ENCODE assay signal across 7 mouse cellular contexts in genomic region chr8:124643540-124644339, GRCm38 (mm10). TPM values are rescaled to one million over a fixed set of nuclear protein-coding genes. Genes with fewer than 3 reads are reported as not detected.
DNase-seq lines count a peak whose midpoint lies in the region; ATAC-seq and TF ChIP-seq lines count a peak whose summit lies in the region.

No protein-coding gene starts in this region.

- ATAC-seq in Patski, result peak; percentile 93
- ATAC-seq in intestine, postnatal 0 days, result no peak; the same call in 1 of the 2 replicates
- peak; percentile 86 for ATAC-seq in limb, embryonic 13.5 days (ENCODE audit: low FRiP score, low read depth)
- ATAC-seq in megakaryocyte-erythroid progenitor cell, adult 5-6 weeks (replicated peaks; ENCODE audit: low FRiP score, low TSS enrichment, poor library complexity, severe bottlenecking), result no peak

- H3K27ac ChIP-seq in intestine, postnatal 0 days (ENCODE audit: low read depth, low read length), result peak overlapping the region; percentile 15; the same call in 1 of the 2 replicates
- H3K27ac ChIP-seq in limb, embryonic 13.5 days, result peak overlapping the region; percentile 93

- no peaks in the 10 kb centered on the region for H3K27me3 ChIP-seq in Patski
- H3K27me3 ChIP-seq in intestine, postnatal 0 days (replicated peaks; ENCODE audit: control insufficient read depth, insufficient read depth, low read length), result no peaks in the 10 kb centered on the region
- no peaks in the 10 kb centered on the region for H3K27me3 ChIP-seq in limb, embryonic 13.5 days

- no peak overlapping the region for H3K4me3 ChIP-seq in intestine, postnatal 0 days (ENCODE audit: low read depth, low read length)
- H3K4me3 ChIP-seq in limb, embryonic 13.5 days, result no peak overlapping the region

- no peak overlapping the region; the same call in 1 of the 2 replicates for H3K4me2 ChIP-seq in intestine, postnatal 0 days (replicated peaks; ENCODE audit: low read depth)
- H3K4me2 ChIP-seq in limb, embryonic 13.5 days (replicated peaks), result peak overlapping the region; percentile 46

- DNase-seq in 3134 (ENCODE audit: extremely low read depth, insufficient read length, low spot score) (peak; percentile 89), Patski (ENCODE audit: low read depth, low spot score) (peak; percentile 84)
- DNase-seq in frontal cortex, postnatal 10 days (ENCODE audit: low spot score in 2 of 2), result peak; percentile 54 to 71
- peak; percentile 68 for DNase-seq in retina, postnatal 1 day

- no peak overlapping the region for H3K9ac ChIP-seq in intestine, postnatal 0 days (ENCODE audit: low read depth, low read length)
- peak overlapping the region; percentile 57 for H3K9ac ChIP-seq in limb, embryonic 13.5 days

- H3K4me1 ChIP-seq in intestine, postnatal 0 days (replicated peaks; ENCODE audit: control insufficient read depth, insufficient read depth, low read length), result 0 out of 2 replicates have a peak, but pooled peaks cover 2% of the 10 kb centered on the region
- H3K4me1 ChIP-seq in limb, embryonic 13.5 days, result peaks cover 35% of the 10 kb centered on the region

- in situ Hi-C loops in Patski (cut with MboI; ENCODE audit: low pct_unique_long_range_greater_than_20kb), result no loop called here

- no peak for TF ChIP-seq CTCF in Patski (IDR thresholded peaks at IDR 0.05)
- no peak for TF ChIP-seq CTCF in intestine, postnatal 0 days (IDR thresholded peaks at IDR 0.05; ENCODE audit: low read depth)

- H3K9me3 ChIP-seq in intestine, postnatal 0 days (ENCODE audit: control insufficient read depth), result no peaks in the 10 kb centered on the region
- H3K9me3 ChIP-seq in limb, embryonic 13.5 days, result peaks cover 4% of the 10 kb centered on the region; the same call in 1 of the 2 replicates

- H3K36me3 ChIP-seq in intestine, postnatal 0 days (ENCODE audit: control insufficient read depth, insufficient read depth), result peaks cover 16% of the 10 kb centered on the region; the same call in 1 of the 2 replicates
- peaks cover 36% of the 10 kb centered on the region for H3K36me3 ChIP-seq in limb, embryonic 13.5 days

- CTCF ChIA-PET in Patski (lab: Charles Lee), result interaction anchor here (1.6 kb wide), 2 partner anchors 19 to 33 kb away, joined by 4 to 7 read pairs; no protein-coding TSS in a partner anchor

- 44% methylated on average over 18 of the region's 18 CpGs for WGBS in intestine, postnatal 0 days
- 38% methylated on average over 18 of the region's 18 CpGs for WGBS in limb, embryonic 13.5 days

- POLR2A ChIA-PET in Patski (lab: Charles Lee), result interaction anchor here (0.9 to 1.5 kb wide), 6 partner anchors 12 to 190 kb away, joined by 3 to 5 read pairs (median 4); no protein-coding TSS in a partner anchor

RNA-seq across cellular contexts. Expression of gene 2310022B05Rik, which starts 19.4 kb away (rescaled TPM):
- polyA plus RNA-seq in Patski (2021), result 84.9 TPM
- 22.1 and 22.6 TPM in 2 replicates for polyA plus RNA-seq in intestine, postnatal 0 days (2015; fragmentation: Nextera tagmentation; extraction: Ambion mirVana)
- polyA plus RNA-seq in limb, embryonic 13.5 days (2015; fragmentation: Nextera tagmentation; extraction: Ambion mirVana), result 26.7 and 30.2 TPM in 2 replicates
- total RNA-seq in megakaryocyte-erythroid progenitor cell, adult 5-6 weeks (2014; fragmentation: Nextera tagmentation), result 33.5 and 34.7 TPM in 2 replicates
- total RNA-seq in megakaryocyte-erythroid progenitor cell, adult 5-6 weeks (2017), result 3.7 and 4.4 TPM in 2 replicates

Comparison
In these comparisons a context has a peak if more than half of its experiments do, and no peak if none do; other contexts are left out.
1. ATAC-seq: peak in Patski (single experiment) and limb, embryonic 13.5 days (single experiment); none in intestine, postnatal 0 days (single experiment) and megakaryocyte-erythroid progenitor cell, adult 5-6 weeks (single experiment).
2. Peak in every context shown above with its lines, with median percentiles within 50 percentile points of each other: DNase-seq.